In the genomic region with DNA sequence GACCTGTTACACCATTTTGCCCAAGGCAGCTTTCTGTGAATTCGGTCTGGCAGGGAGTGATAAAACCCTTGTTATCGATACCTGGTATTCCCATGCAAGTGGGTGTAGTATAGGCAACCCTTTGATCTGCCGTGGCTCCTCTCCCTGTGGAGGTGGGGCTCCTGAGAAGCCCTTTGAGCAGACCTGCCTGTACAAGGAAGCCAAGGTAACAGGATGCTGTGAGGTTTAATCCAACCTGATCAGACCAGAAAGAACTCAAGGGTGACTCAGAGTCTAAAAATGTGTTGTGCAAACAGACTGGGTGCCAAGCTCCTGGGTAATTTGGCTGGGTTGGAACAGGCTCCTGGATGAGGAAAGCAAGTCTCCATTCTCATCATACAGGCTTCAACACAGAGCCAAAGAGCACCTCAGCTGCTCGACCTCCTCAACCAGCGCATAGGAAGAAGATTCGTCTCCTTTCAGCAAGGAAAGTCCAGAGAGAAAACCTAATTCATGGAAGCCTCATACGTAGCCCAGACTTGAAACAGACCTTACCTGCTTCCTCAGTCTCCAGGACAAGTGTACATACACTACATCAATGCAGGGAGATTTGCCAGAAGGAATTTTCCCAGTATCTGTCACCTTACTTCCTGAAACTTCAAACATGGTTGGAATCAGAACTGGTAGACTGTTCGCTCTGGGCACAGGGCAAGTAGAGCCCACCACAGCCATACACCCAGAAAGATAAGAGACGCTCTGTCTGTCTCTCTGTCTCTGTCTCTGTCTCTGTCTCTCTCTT, we compare ENCODE assay signal across 8 mouse cellular contexts. TPM values are rescaled to one million over a fixed set of nuclear protein-coding genes. Genes with fewer than 3 reads are reported as not detected.
A peak's percentile ranks its signal among the peaks of the same experiment; 100 is the strongest.
DNase-seq lines count a peak whose midpoint lies in the region; ATAC-seq and TF ChIP-seq lines count a peak whose summit lies in the region.

No protein-coding gene starts in this region.

- no peak overlapping the region for H3K9ac ChIP-seq in heart, embryonic 13.5 days
- no peak overlapping the region for H3K9ac ChIP-seq in embryonic facial prominence, embryonic 13.5 days
- H3K9ac ChIP-seq in limb, embryonic 14.5 days (ENCODE audit: low read depth, low read length, severe bottlenecking), result no peak overlapping the region
- H3K9ac ChIP-seq in stomach, embryonic 16.5 days (ENCODE audit: low read length), result no peak overlapping the region
- H3K9ac ChIP-seq in forebrain, embryonic 13.5 days, result no peak overlapping the region
- no peak overlapping the region for H3K9ac ChIP-seq in midbrain, embryonic 11.5 days (ENCODE audit: low read length)

- H3K4me1 ChIP-seq in heart, embryonic 13.5 days, result peaks cover 37% of the 10 kb centered on the region
- H3K4me1 ChIP-seq in embryonic facial prominence, embryonic 13.5 days, result no peaks in the 10 kb centered on the region
- no peaks in the 10 kb centered on the region for H3K4me1 ChIP-seq in limb, embryonic 14.5 days (ENCODE audit: control insufficient read depth, insufficient read depth, low read length)
- peaks cover 13% of the 10 kb centered on the region; the same call in 1 of the 2 replicates for H3K4me1 ChIP-seq in stomach, embryonic 16.5 days (ENCODE audit: control insufficient read depth, insufficient read depth, low read length)
- H3K4me1 ChIP-seq in forebrain, embryonic 13.5 days, result peaks cover 2% of the 10 kb centered on the region; the same call in 1 of the 2 replicates
- H3K4me1 ChIP-seq in midbrain, embryonic 11.5 days (ENCODE audit: control insufficient read depth, insufficient read depth, low read length), result no peaks in the 10 kb centered on the region

- ATAC-seq in heart, embryonic 13.5 days (ENCODE audit: extremely low read depth, insufficient number of reproducible peaks, low FRiP score, low TSS enrichment), result peak; percentile 27; the same call in 1 of the 2 replicates
- peak; percentile 84 for ATAC-seq in embryonic facial prominence, embryonic 13.5 days (ENCODE audit: insufficient number of reproducible peaks, insufficient read depth, low FRiP score, low TSS enrichment, low read depth)
- ATAC-seq in limb, embryonic 14.5 days (ENCODE audit: low FRiP score, low read depth), result 0 out of 2 replicates have a peak, but pooled peaks have one; percentile 13
- peak; percentile 95 for ATAC-seq in stomach, embryonic 16.5 days (ENCODE audit: insufficient read depth, low FRiP score)
- ATAC-seq in forebrain, embryonic 13.5 days, result no peak
- ATAC-seq in midbrain, embryonic 11.5 days (ENCODE audit: low FRiP score), result no peak

- no peaks in the 10 kb centered on the region for H3K9me3 ChIP-seq in heart, embryonic 13.5 days
- no peaks in the 10 kb centered on the region for H3K9me3 ChIP-seq in embryonic facial prominence, embryonic 13.5 days
- H3K9me3 ChIP-seq in limb, embryonic 14.5 days (ENCODE audit: control insufficient read depth, low read length), result no peaks in the 10 kb centered on the region
- H3K9me3 ChIP-seq in stomach, embryonic 16.5 days (replicated peaks; ENCODE audit: control insufficient read depth, low read length), result no peaks in the 10 kb centered on the region
- H3K9me3 ChIP-seq in forebrain, embryonic 13.5 days (replicated peaks), result no peaks in the 10 kb centered on the region
- H3K9me3 ChIP-seq in midbrain, embryonic 11.5 days (ENCODE audit: control insufficient read depth, low read length), result no peaks in the 10 kb centered on the region

- H3K4me2 ChIP-seq in heart, embryonic 13.5 days, result no peak overlapping the region
- no peak overlapping the region for H3K4me2 ChIP-seq in embryonic facial prominence, embryonic 13.5 days
- H3K4me2 ChIP-seq in limb, embryonic 14.5 days (replicated peaks; ENCODE audit: low read depth, low read length, severe bottlenecking), result no peak overlapping the region
- no peak overlapping the region for H3K4me2 ChIP-seq in stomach, embryonic 16.5 days (ENCODE audit: low read depth, low read length)
- H3K4me2 ChIP-seq in forebrain, embryonic 13.5 days, result no peak overlapping the region
- no peak overlapping the region for H3K4me2 ChIP-seq in midbrain, embryonic 11.5 days

- no peak for TF ChIP-seq POLR2A in limb, embryonic 14.5 days (IDR thresholded peaks at IDR 0.05; ENCODE audit: borderline replicate concordance, extremely low read depth, insufficient read depth, insufficient read length)

- intact Hi-C loops in heart, postnatal 36 days (cut with DNase I), result no loop called here

- no peaks in the 10 kb centered on the region for H3K36me3 ChIP-seq in heart, embryonic 13.5 days
- no peaks in the 10 kb centered on the region for H3K36me3 ChIP-seq in embryonic facial prominence, embryonic 13.5 days
- no peaks in the 10 kb centered on the region for H3K36me3 ChIP-seq in limb, embryonic 14.5 days (ENCODE audit: control insufficient read depth, insufficient read depth, low read length)
- no peaks in the 10 kb centered on the region for H3K36me3 ChIP-seq in stomach, embryonic 16.5 days (ENCODE audit: control insufficient read depth, insufficient read depth, low read length)
- H3K36me3 ChIP-seq in forebrain, embryonic 13.5 days (ENCODE audit: poor library complexity, severe bottlenecking), result no peaks in the 10 kb centered on the region
- H3K36me3 ChIP-seq in midbrain, embryonic 11.5 days (ENCODE audit: control insufficient read depth, insufficient read depth, low read length), result no peaks in the 10 kb centered on the region

- WGBS in heart, embryonic 13.5 days, result 72% methylated on average over 9 of the region's 9 CpGs
- 72% methylated on average over 9 of the region's 9 CpGs for WGBS in embryonic facial prominence, embryonic 13.5 days
- 59% methylated on average over 9 of the region's 9 CpGs for WGBS in limb, embryonic 14.5 days
- WGBS in stomach, embryonic 16.5 days, result 66% methylated on average over 9 of the region's 9 CpGs
- WGBS in forebrain, embryonic 13.5 days, result 85% methylated on average over 9 of the region's 9 CpGs
- WGBS in midbrain, embryonic 11.5 days, result 86% methylated on average over 9 of the region's 9 CpGs

- H3K27me3 ChIP-seq in heart, embryonic 13.5 days (replicated peaks), result peaks cover 9% of the 10 kb centered on the region; the same call in 1 of the 2 replicates
- H3K27me3 ChIP-seq in embryonic facial prominence, embryonic 13.5 days, result no peaks in the 10 kb centered on the region
- no peaks in the 10 kb centered on the region for H3K27me3 ChIP-seq in limb, embryonic 14.5 days (ENCODE audit: control insufficient read depth, insufficient read depth, low read length)
- H3K27me3 ChIP-seq in stomach, embryonic 16.5 days (ENCODE audit: control insufficient read depth, insufficient read depth, low read length), result no peaks in the 10 kb centered on the region
- H3K27me3 ChIP-seq in forebrain, embryonic 13.5 days, result no peaks in the 10 kb centered on the region
- no peaks in the 10 kb centered on the region for H3K27me3 ChIP-seq in midbrain, embryonic 11.5 days (ENCODE audit: control insufficient read depth, insufficient read depth, low read length)

- DNase-seq in heart, postnatal 36 days, result no peak
- DNase-seq in limb, embryonic 14.5 days (ENCODE audit: low spot score), result peak; percentile 59
- no peak for DNase-seq in thymus, postnatal 14 days
- no peak for DNase-seq in midbrain, embryonic 11.5 days (ENCODE audit: low spot score, missing footprints)

- H3K4me3 ChIP-seq in heart, embryonic 13.5 days, result no peak overlapping the region
- H3K4me3 ChIP-seq in embryonic facial prominence, embryonic 13.5 days, result no peak overlapping the region
- no peak overlapping the region for H3K4me3 ChIP-seq in limb, embryonic 14.5 days (replicated peaks; ENCODE audit: low read length)
- H3K4me3 ChIP-seq in stomach, embryonic 16.5 days (replicated peaks; ENCODE audit: low read length), result no peak overlapping the region
- H3K4me3 ChIP-seq in forebrain, embryonic 13.5 days, result no peak overlapping the region
- H3K4me3 ChIP-seq in midbrain, embryonic 11.5 days (ENCODE audit: low read depth, low read length), result no peak overlapping the region

- H3K27ac ChIP-seq in heart, embryonic 13.5 days (replicated peaks), result peak overlapping the region; percentile 20
- peak overlapping the region; percentile 57 for H3K27ac ChIP-seq in embryonic facial prominence, embryonic 13.5 days
- no peak overlapping the region for H3K27ac ChIP-seq in limb, embryonic 14.5 days (replicated peaks; ENCODE audit: low read depth, low read length)
- H3K27ac ChIP-seq in stomach, embryonic 16.5 days (ENCODE audit: low read length), result peak overlapping the region; percentile 77
- no peak overlapping the region for H3K27ac ChIP-seq in forebrain, embryonic 13.5 days
- H3K27ac ChIP-seq in midbrain, embryonic 11.5 days (ENCODE audit: low read depth, low read length), result no peak overlapping the region

RNA-seq across cellular contexts. Expression of a gene that starts 29.5 kb away (rescaled TPM):
- 6.0 and 7.3 TPM in 2 replicates for polyA plus RNA-seq in heart, embryonic 13.5 days (2015; fragmentation: Nextera tagmentation; extraction: Ambion mirVana)
- total RNA-seq in heart, postnatal 36 days (2021), result 1 to 10 TPM; 6.3 to 7.2 TPM
- polyA plus RNA-seq in embryonic facial prominence, embryonic 13.5 days (2015; fragmentation: Nextera tagmentation; extraction: Ambion mirVana), result 6.5 and 7.4 TPM in 2 replicates
- 3.9 and 4.3 TPM in 2 replicates for polyA plus RNA-seq in limb, embryonic 14.5 days (2012; rRNA removed)
- 5.8 and 6.6 TPM in 2 replicates for polyA plus RNA-seq in limb, embryonic 14.5 days (2014; fragmentation: Nextera tagmentation; extraction: Ambion mirVana)
- 7.6 and 8.0 TPM in 2 replicates for polyA plus RNA-seq in stomach, embryonic 16.5 days (2015; fragmentation: Nextera tagmentation; extraction: Ambion mirVana)
- 20.2 and 21.7 TPM in 2 replicates for polyA plus RNA-seq in forebrain, embryonic 13.5 days (2015; fragmentation: Nextera tagmentation; extraction: Ambion mirVana)
- 19.2 and 20.1 TPM in 2 replicates for polyA plus RNA-seq in midbrain, embryonic 11.5 days (2014; fragmentation: Nextera tagmentation; extraction: Ambion mirVana)

RNA-seq across cellular contexts. Expression of a gene that starts 29.9 kb away (rescaled TPM):
- 1.1 and 1.9 TPM in 2 replicates for polyA plus RNA-seq in heart, embryonic 13.5 days (2015; fragmentation: Nextera tagmentation; extraction: Ambion mirVana)
- 1 to 10 TPM; 1.9 to 2.2 TPM for total RNA-seq in heart, postnatal 36 days (2021)
- polyA plus RNA-seq in embryonic facial prominence, embryonic 13.5 days (2015; fragmentation: Nextera tagmentation; extraction: Ambion mirVana), result 0.41 TPM in 1 of 2 replicates, not detected in the other
- 0.41 and 0.83 TPM in 2 replicates for polyA plus RNA-seq in limb, embryonic 14.5 days (2012; rRNA removed)
- 0.50 and 0.76 TPM in 2 replicates for polyA plus RNA-seq in limb, embryonic 14.5 days (2014; fragmentation: Nextera tagmentation; extraction: Ambion mirVana)
- 1.1 and 1.5 TPM in 2 replicates for polyA plus RNA-seq in stomach, embryonic 16.5 days (2015; fragmentation: Nextera tagmentation; extraction: Ambion mirVana)
- polyA plus RNA-seq in forebrain, embryonic 13.5 days (2015; fragmentation: Nextera tagmentation; extraction: Ambion mirVana), result 2.1 and 2.3 TPM in 2 replicates
- 0.98 and 1.1 TPM in 2 replicates for polyA plus RNA-seq in midbrain, embryonic 11.5 days (2014; fragmentation: Nextera tagmentation; extraction: Ambion mirVana)

Comparison
In these comparisons a context has a peak if more than half of its experiments do, and no peak if none do; other contexts are left out.
1. ATAC-seq: peak in heart, embryonic 13.5 days (single experiment), embryonic facial prominence, embryonic 13.5 days (single experiment), limb, embryonic 14.5 days (single experiment) and stomach, embryonic 16.5 days (single experiment); none in forebrain, embryonic 13.5 days (single experiment) and midbrain, embryonic 11.5 days (single experiment).
2. H3K27ac ChIP-seq: peak in heart, embryonic 13.5 days (single experiment), embryonic facial prominence, embryonic 13.5 days (single experiment) and stomach, embryonic 16.5 days (single experiment); none in limb, embryonic 14.5 days (single experiment), forebrain, embryonic 13.5 days (single experiment) and midbrain, embryonic 11.5 days (single experiment).